Mouse (Mus musculus) limb, embryonic 13.5 days (tissue): ENCODE data around the gene Kcnj12. TPM values are rescaled to one million over a fixed set of nuclear protein-coding genes. Genes with fewer than 3 reads are reported as not detected.

Experiments
- ATAC-seq: fragments of 200-750 bp; cut with Nextera tagmentation; 2 replicates; pipeline ENCODE4 v1.8.0; 2017; ENCODE audit warnings: low read depth, moderate number of reproducible peaks, moderate TSS enrichment; ENCODE audit not compliant: low FRiP score
- H3K27ac ChIP-seq: fragments of 300-500 bp; sonication (generic); 2 replicates; pipeline ENCODE4 v1.5.1; 2015; ENCODE audit warnings: inconsistent platforms, mild to moderate bottlenecking, moderate library complexity
- H3K27me3 ChIP-seq: fragments of 300-500 bp; sonication (generic); 2 replicates; pipeline ENCODE4 v1.6.1; 2015; ENCODE audit warnings: mild to moderate bottlenecking, inconsistent platforms
- H3K36me3 ChIP-seq: fragments of 300-500 bp; sonication (generic); 2 replicates; pipeline ENCODE4 v1.6.1; 2015; ENCODE audit warnings: inconsistent platforms, mild to moderate bottlenecking, moderate library complexity
- H3K4me1 ChIP-seq: fragments of 300-500 bp; sonication (generic); 2 replicates; pipeline ENCODE4 v1.6.1; 2015; ENCODE audit warnings: inconsistent platforms
- H3K4me2 ChIP-seq: fragments of 300-500 bp; sonication (generic); replicated peaks from 2 replicates; pipeline ENCODE4 v1.6.1; 2015; ENCODE audit warnings: inconsistent platforms, mild to moderate bottlenecking, moderate library complexity
- H3K4me3 ChIP-seq: fragments of 300-500 bp; sonication (generic); 2 replicates; pipeline ENCODE4 v1.5.1; 2015; ENCODE audit warnings: moderate library complexity, mild to moderate bottlenecking, inconsistent platforms
- H3K9ac ChIP-seq: fragments of 300-500 bp; sonication (generic); 2 replicates; pipeline ENCODE4 v1.6.1; 2015; ENCODE audit warnings: mild to moderate bottlenecking, inconsistent platforms
- H3K9me3 ChIP-seq: fragments of 300-500 bp; sonication (generic); 2 replicates; pipeline ENCODE4 v1.6.1; 2016; ENCODE audit warnings: inconsistent platforms
- WGBS: fragments of 180-500 bp; shearing (Covaris S2); methylation state at CpG from one replicate; pipeline ENCODE4 v1.1.7; 2015; 5-methylcytosine and 5-hydroxymethylcytosine counted together
- polyA plus RNA-seq: library from polyadenylated mRNA; unstranded; fragments of >200 nt; fragmentation: Nextera tagmentation; extraction: Ambion mirVana; gene quantifications from 2 replicates; pipeline ENCODE4 v1.2.1, GENCODE M21; 2015

Gene Kcnj12
- polyA plus RNA-seq, 1 experiment from 2014 or later: 0.14 TPM

- Histone ChIP-seq H3K27me3 (peaks cover 38% of the 10 kb centered on the region), H3K36me3 (no peaks in the 10 kb centered on the region), H3K27ac (no peak overlapping the region), H3K9ac (0 out of 2 replicates have a peak overlapping the region, but pooled peaks have one; percentile 31), H3K4me2 (no peak overlapping the region), H3K9me3 (no peaks in the 10 kb centered on the region), H3K4me1 (peaks cover 13% of the 10 kb centered on the region), H3K4me3 (no peak overlapping the region)
- ATAC-seq: no peak
- WGBS: 46% methylated on average over 11 of the region's 11 CpGs
These were observed 6.0 kb downstream of the Kcnj12 start for GRCm38 (mm10) chr11:61028211-61028950.

DNA sequence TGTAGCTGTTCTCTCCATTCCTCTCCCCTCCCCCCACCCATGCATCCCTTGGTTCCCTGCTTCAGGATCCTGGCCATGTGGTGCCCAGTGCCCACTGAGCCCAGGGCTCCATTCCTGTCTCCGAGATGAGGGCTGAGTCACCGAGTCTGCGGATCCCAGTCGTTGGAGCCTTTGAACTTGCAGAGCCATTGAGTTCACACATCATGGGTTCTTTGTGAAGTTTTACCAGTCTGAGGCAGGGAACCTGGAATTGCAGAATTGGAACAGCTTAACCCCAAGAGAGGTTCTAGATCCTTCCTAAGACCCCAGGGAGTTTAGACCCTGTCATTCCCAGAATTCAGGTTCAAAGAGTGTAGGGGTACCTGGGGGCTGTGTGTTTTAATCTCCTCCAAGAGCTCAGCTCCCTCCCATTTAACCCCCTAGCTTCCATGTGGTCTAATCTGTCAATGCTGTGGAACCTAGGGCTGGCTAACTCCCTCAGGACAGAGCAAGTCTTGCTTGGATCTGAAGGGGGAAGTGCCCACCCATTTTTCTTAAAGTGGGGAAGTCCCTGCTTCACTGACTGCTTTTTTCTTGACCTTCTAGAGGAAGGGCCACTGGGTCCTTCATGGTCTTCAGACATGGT is 6.9 kb downstream of the Kcnj12 start:
- no peak overlapping the region for H3K27ac ChIP-seq
- no peak for ATAC-seq

DNA sequence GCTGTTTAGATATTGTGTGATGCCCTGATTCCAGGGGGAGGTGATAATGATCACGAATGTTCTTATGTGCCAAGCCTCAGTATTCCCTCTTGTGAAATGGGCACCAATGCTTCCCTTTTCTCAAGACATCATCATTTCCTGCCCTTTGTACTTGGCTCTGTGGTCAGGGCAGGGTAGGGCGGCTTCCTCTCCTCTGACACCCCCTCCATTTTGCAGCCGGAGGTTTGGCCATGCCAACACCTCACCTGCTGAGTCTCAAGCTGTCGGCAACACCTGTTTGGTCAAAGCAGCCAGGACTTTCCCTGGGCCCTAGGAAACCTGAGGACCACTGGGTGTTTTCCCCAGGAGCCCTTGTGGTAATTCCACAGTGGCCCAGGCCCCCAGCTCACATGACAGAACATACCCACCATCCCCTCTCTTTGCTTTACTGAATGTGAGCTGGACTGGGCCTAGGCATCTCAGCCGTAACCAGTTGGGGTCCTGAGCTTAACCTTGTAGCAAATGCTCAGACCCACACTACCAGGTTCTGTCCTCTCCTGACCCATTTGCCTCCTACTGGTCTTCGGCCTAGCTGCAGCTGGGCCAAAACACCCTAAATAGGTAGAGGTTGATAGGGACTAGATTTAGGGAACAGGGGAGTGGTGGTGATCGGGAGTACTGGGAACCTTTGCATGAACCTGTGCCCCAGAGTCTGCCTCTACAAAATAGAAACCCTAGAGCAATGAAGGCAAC is 7.7 kb downstream of the Kcnj12 start:
- Histone ChIP-seq H3K9me3 (no peaks in the 10 kb centered on the region), H3K36me3 (no peaks in the 10 kb centered on the region), H3K4me2 (no peak overlapping the region), H3K9ac (no peak overlapping the region), H3K4me1 (peaks cover 13% of the 10 kb centered on the region), H3K27me3 (peaks cover 22% of the 10 kb centered on the region), H3K27ac (no peak overlapping the region), H3K4me3 (no peak overlapping the region)
- ATAC-seq: no peak
- 86% methylated on average over 7 of the region's 7 CpGs for WGBS

More for the DNA sequence above, 6.9 kb downstream of the Kcnj12 start:
- H3K27me3 ChIP-seq: peaks cover 30% of the 10 kb centered on the region
- H3K4me2 ChIP-seq: no peak overlapping the region
- no peaks in the 10 kb centered on the region for H3K9me3 ChIP-seq
- no peaks in the 10 kb centered on the region for H3K36me3 ChIP-seq
- 42% methylated on average over 4 of the region's 4 CpGs for WGBS
- no peak overlapping the region for H3K9ac ChIP-seq
- H3K4me1 ChIP-seq: peaks cover 13% of the 10 kb centered on the region
- H3K4me3 ChIP-seq: no peak overlapping the region

GRCm38 (mm10) chr11:61031137-61031536 is 8.8 kb downstream of the Kcnj12 start:
- H3K4me3 ChIP-seq: no peak overlapping the region
- H3K27ac ChIP-seq: no peak overlapping the region
- no peak overlapping the region for H3K4me2 ChIP-seq
- peaks cover under 1% of the 10 kb centered on the region; the same call in 1 of the 2 replicates for H3K9me3 ChIP-seq
- H3K4me1 ChIP-seq: peaks cover 13% of the 10 kb centered on the region
- no peak for ATAC-seq
- no peak overlapping the region for H3K9ac ChIP-seq
- no peaks in the 10 kb centered on the region for H3K36me3 ChIP-seq
- 93% methylated on average over 7 of the region's 7 CpGs for WGBS
- peaks cover 11% of the 10 kb centered on the region for H3K27me3 ChIP-seq

DNA sequence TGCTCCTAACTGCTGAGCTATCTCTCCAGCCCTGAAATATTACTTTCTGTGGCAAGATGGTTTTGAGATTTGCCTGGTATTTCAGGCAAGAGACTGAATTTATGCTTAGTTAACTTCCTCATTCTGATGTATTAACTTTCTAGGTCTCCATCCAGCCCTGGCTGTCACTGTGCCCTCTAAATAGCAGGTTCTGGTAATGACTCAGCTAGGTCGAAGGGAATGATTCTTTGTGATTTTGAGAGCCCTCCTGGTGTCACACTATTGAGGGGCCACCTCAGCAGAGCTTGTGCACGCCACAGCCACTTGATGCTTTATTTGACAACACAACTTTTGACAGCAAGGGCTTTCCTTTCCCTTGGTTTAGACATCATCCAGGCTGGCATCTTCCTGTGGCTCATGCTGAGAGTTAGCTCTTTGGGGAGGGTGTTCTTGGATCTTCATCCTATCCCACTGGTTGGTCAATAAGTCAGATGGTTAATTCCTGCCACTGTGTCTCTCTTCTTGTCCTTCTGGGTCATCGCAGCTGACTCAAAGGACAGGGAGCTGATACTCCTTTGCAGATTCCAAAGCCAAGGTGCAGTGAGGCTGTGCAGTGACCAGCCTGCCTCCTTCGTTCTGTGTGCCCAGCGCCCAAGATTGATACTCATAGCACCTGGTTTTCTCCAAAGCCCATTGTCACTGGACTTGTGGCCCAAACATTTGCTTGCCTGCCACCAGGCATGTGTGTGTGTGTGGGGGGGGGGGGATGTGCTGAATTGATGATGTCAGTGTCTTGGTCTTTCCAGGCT is 9.5 kb downstream of the Kcnj12 start:
- no peak overlapping the region for H3K4me2 ChIP-seq
- H3K36me3 ChIP-seq: no peaks in the 10 kb centered on the region
- no peak overlapping the region for H3K9ac ChIP-seq
- no peak overlapping the region for H3K4me3 ChIP-seq
- H3K4me1 ChIP-seq: peaks cover 13% of the 10 kb centered on the region
- 82% methylated on average over 5 of the region's 5 CpGs for WGBS
- H3K27me3 ChIP-seq: peaks cover 3% of the 10 kb centered on the region; the same call in 1 of the 2 replicates
- H3K27ac ChIP-seq: no peak overlapping the region
- peaks cover 5% of the 10 kb centered on the region; the same call in 1 of the 2 replicates for H3K9me3 ChIP-seq
- ATAC-seq: no peak

DNA sequence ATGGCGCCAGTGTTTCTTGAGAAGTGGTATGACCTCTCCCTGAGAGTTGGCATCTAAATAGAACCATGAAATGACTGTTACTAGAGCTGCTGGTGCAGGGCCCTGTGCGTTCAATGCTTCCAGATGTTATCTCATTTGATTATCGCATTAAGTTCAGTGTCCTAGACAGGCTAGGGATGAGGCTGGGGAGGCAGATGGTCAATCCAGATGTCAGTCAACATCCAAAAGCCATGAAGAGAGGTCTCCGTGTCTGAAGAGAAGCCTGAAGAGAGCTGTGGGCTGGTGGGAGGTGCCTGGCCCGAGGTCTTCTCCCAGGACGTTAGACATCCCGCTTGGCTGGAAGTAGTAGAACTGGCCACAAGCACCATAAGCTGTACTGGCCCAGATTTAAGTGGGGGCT is 10.1 kb downstream of the Kcnj12 start:
- H3K9ac ChIP-seq: no peak overlapping the region
- H3K36me3 ChIP-seq: no peaks in the 10 kb centered on the region
- peaks cover 8% of the 10 kb centered on the region for H3K4me1 ChIP-seq
- no peak overlapping the region for H3K27ac ChIP-seq
- peaks cover 5% of the 10 kb centered on the region; the same call in 1 of the 2 replicates for H3K9me3 ChIP-seq
- no peaks in the 10 kb centered on the region for H3K27me3 ChIP-seq
- no peak overlapping the region for H3K4me3 ChIP-seq
- no peak overlapping the region for H3K4me2 ChIP-seq
- no peak for ATAC-seq
- 86% methylated on average over 7 of the region's 7 CpGs for WGBS

GRCm38 (mm10) chr11:61033160-61033559 is 10.8 kb downstream of the Kcnj12 start:
- peaks cover 2% of the 10 kb centered on the region for H3K4me1 ChIP-seq
- H3K9ac ChIP-seq: no peak overlapping the region
- H3K27ac ChIP-seq: no peak overlapping the region
- 61% methylated on average over 5 of the region's 5 CpGs for WGBS
- no peaks in the 10 kb centered on the region for H3K27me3 ChIP-seq
- no peak overlapping the region for H3K4me2 ChIP-seq
- H3K9me3 ChIP-seq: peaks cover 5% of the 10 kb centered on the region; the same call in 1 of the 2 replicates
- no peak overlapping the region for H3K4me3 ChIP-seq
- ATAC-seq: no peak
- no peaks in the 10 kb centered on the region for H3K36me3 ChIP-seq

DNA sequence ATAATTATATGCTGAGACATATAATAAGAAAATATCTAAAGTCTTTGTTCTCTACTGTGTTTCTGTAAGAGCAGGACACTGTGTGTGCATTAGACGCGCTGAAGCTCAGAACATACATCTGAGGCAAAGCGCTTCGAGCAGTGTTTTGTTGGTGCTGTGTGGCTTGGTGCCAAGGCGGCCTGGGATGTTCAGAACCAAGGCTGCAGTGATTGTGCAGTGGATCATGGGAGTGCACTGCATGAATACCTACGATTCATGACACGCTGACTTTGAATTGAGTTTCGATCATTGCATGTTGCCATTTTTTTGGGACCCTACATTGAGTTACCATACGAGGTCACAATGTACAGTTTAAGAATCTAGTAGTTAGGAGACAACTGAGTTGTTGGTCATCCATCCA is 14.3 kb downstream of the Kcnj12 start:
- Histone ChIP-seq H3K27ac (no peak overlapping the region), H3K4me1 (no peaks in the 10 kb centered on the region), H3K9ac (no peak overlapping the region), H3K4me3 (no peak overlapping the region), H3K4me2 (no peak overlapping the region), H3K9me3 (peaks cover 5% of the 10 kb centered on the region; the same call in 1 of the 2 replicates), H3K36me3 (no peaks in the 10 kb centered on the region), H3K27me3 (no peaks in the 10 kb centered on the region)
- ATAC-seq: no peak
- 93% methylated on average over 9 of the region's 9 CpGs for WGBS

GRCm38 (mm10) chr11:61038277-61038782 is 16.0 kb downstream of the Kcnj12 start:
- Histone ChIP-seq H3K27me3 (no peaks in the 10 kb centered on the region), H3K4me3 (no peak overlapping the region), H3K27ac (no peak overlapping the region), H3K36me3 (no peaks in the 10 kb centered on the region), H3K4me1 (0 out of 2 replicates have a peak, but pooled peaks cover 8% of the 10 kb centered on the region), H3K9ac (no peak overlapping the region), H3K9me3 (peaks cover 5% of the 10 kb centered on the region; the same call in 1 of the 2 replicates), H3K4me2 (no peak overlapping the region)
- ATAC-seq: no peak
- 69% methylated on average over 9 of the region's 9 CpGs for WGBS

GRCm38 (mm10) chr11:61040856-61041652 is 18.7 kb downstream of the Kcnj12 start:
- H3K27me3 ChIP-seq: no peaks in the 10 kb centered on the region
- WGBS: 81% methylated on average over 11 of the region's 11 CpGs
- no peak overlapping the region for H3K4me3 ChIP-seq
- peaks cover 5% of the 10 kb centered on the region; the same call in 1 of the 2 replicates for H3K9me3 ChIP-seq
- ATAC-seq: no peak
- 0 out of 2 replicates have a peak, but pooled peaks cover 8% of the 10 kb centered on the region for H3K4me1 ChIP-seq
- H3K27ac ChIP-seq: no peak overlapping the region
- no peaks in the 10 kb centered on the region for H3K36me3 ChIP-seq
- H3K9ac ChIP-seq: no peak overlapping the region
- H3K4me2 ChIP-seq: no peak overlapping the region

- H3K36me3 ChIP-seq: no peaks in the 10 kb centered on the region
- WGBS: 12% methylated on average over 8 of the region's 8 CpGs
- H3K27me3 ChIP-seq: no peaks in the 10 kb centered on the region
- H3K9me3 ChIP-seq: no peaks in the 10 kb centered on the region
- H3K9ac ChIP-seq: 0 out of 2 replicates have a peak overlapping the region, but pooled peaks have one; percentile 13
- H3K4me3 ChIP-seq: no peak overlapping the region
- ATAC-seq: no peak
- H3K4me1 ChIP-seq: 0 out of 2 replicates have a peak, but pooled peaks cover 8% of the 10 kb centered on the region
- no peak overlapping the region for H3K4me2 ChIP-seq
- H3K27ac ChIP-seq: no peak overlapping the region
These were observed 20.2 kb downstream of the Kcnj12 start for GRCm38 (mm10) chr11:61042593-61042992.
